Mouse (Mus musculus): ENCODE measurements around the gene Sgpp2.

GRCm38 (mm10) chr1:78320291-78320690 is 10.1 kb downstream of the Sgpp2 start:
- no peak for TF ChIP-seq CTCF (IDR thresholded peaks at IDR 0.05; ENCODE audit: low read depth, low read length)
- no peak for TF ChIP-seq POLR2AphosphoS5 (IDR thresholded peaks at IDR 0.05; ENCODE audit: insufficient replicate concordance, low read depth, low read length)
- TF ChIP-seq GATA1 (IDR thresholded peaks at IDR 0.05; ENCODE audit: borderline replicate concordance, low read length) = no peak
- no peak for TF ChIP-seq TAL1 (conservative IDR thresholded peaks at IDR 0.05; ENCODE audit: low read depth, low read length)
- no peak for TF ChIP-seq GATA2 (IDR thresholded peaks at IDR 0.05; ENCODE audit: borderline replicate concordance, low read depth, low read length)

All from G1E (cell line).